Mouse (Mus musculus): ENCODE data around the gene Ptpn11.

DNA sequence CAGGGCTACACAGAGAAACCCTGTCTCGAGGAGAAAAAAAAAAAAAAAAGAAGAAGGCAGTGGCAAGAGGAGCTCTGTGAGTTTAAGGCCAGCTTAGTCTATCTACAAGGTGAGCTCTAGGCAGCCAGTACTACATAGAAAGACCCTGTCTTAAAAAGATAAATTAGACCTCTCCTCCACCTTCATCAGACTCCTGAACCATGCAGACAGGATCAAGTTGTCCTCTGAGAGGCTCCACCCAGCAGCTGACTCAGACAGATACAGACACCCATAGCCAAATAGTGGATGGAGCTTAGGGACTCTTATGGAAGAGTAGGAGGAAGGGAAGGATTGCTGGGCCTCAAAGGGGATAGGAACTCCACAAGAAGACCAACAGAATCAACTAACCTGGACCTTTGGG, 3.0 kb upstream of the Ptpn11 start:
- TF ChIP-seq CTCF (IDR thresholded peaks at IDR 0.05; ENCODE audit: borderline replicate concordance, insufficient read depth, low read depth, low read length): no peak
- TF ChIP-seq POLR2A (IDR thresholded peaks at IDR 0.05; ENCODE audit: borderline replicate concordance, insufficient read depth, low read length): no peak
